Mouse (Mus musculus) MEL (cell line): ENCODE measurements around the gene Usp32.

Experiments
- POLR2AphosphoS2 ChIP-seq: IDR thresholded peaks from 2 replicates; pipeline ENCODE4 v1.6.1; 2011; ENCODE audit warnings: low read length, improper control_type of control experiment
- TBP ChIP-seq: IDR thresholded peaks from 2 replicates; pipeline ENCODE4 v1.8.0; 2011; ENCODE audit warnings: low read depth, low read length, improper control_type of control experiment

GRCm38 (mm10) chr11:84967113-84967512 lies 172.8 kb downstream of the Usp32 start:
- TF ChIP-seq POLR2AphosphoS2 (no peak), TBP (no peak)
